Mouse (Mus musculus): ENCODE measurements around the gene Dnah17. TPM values are rescaled to one million over a fixed set of nuclear protein-coding genes. Genes with fewer than 3 reads are reported as not detected.

Gene Dnah17
- total RNA-seq, 1 experiment: 0.40 TPM

GRCm38 (mm10) chr11:117976081-117976582 is 154.3 kb downstream of the Dnah17 start:
- no peak for DNase-seq (ENCODE audit: low read depth, low spot score)
- Histone ChIP-seq H3K9ac (ENCODE audit: insufficient read depth, low read depth, low read length, poor library complexity, severe bottlenecking) (peak overlapping the region; percentile 79), H3K4me1 (ENCODE audit: control insufficient read depth in 2 of 2, insufficient read depth in 2 of 2, low read length in 2 of 2, poor library complexity in 1 of 2) (peaks cover 30 to 47% of the 10 kb centered on the region in 2 experiments), H3K4me3 (ENCODE audit: insufficient read depth in 1 of 2, low read depth in 1 of 2, low read length in 2 of 2, poor library complexity in 1 of 2, severe bottlenecking in 1 of 2) (peak overlapping the region; percentile 25 to 53; a peak in 3 of 4 replicates), H3K36me3 (ENCODE audit: control insufficient read depth, insufficient read depth, low read length, poor library complexity, severe bottlenecking) (no peaks in the 10 kb centered on the region), H3K9me3 (ENCODE audit: control insufficient read depth, insufficient read depth, low read depth, low read length) (no peaks in the 10 kb centered on the region), H3K27ac (ENCODE audit: insufficient read depth, low read depth, low read length, poor library complexity, severe bottlenecking) (peak overlapping the region; percentile 100)
- no peak for TF ChIP-seq CHD2 (IDR thresholded peaks at IDR 0.05; ENCODE audit: low read depth, low read length)
- no peak for TF ChIP-seq ZC3H11A (IDR thresholded peaks at IDR 0.05; ENCODE audit: borderline replicate concordance, low read depth, low read length)
- no peak for TF ChIP-seq ZNF384 (IDR thresholded peaks at IDR 0.05; ENCODE audit: low read depth, low read length)
- no peak for TF ChIP-seq HCFC1 (IDR thresholded peaks at IDR 0.05; ENCODE audit: borderline replicate concordance, insufficient read depth, low read length)
- no peak for TF ChIP-seq MAFK (IDR thresholded peaks at IDR 0.05; ENCODE audit: insufficient read depth, low read depth, low read length)
- in situ Hi-C loops (cut with MboI; ENCODE audit: low sequenced_read_pairs in 2 of 2, unreplicated experiment in 2 of 2): no loop called here

- peak overlapping the region; percentile 25 to 53; a peak in 3 of 4 replicates for H3K4me3 ChIP-seq (ENCODE audit: insufficient read depth in 1 of 2, low read depth in 1 of 2, low read length in 2 of 2, poor library complexity in 1 of 2, severe bottlenecking in 1 of 2)
- peaks cover 32 to 52% of the 10 kb centered on the region in 2 experiments for H3K4me1 ChIP-seq (ENCODE audit: control insufficient read depth in 2 of 2, insufficient read depth in 2 of 2, low read length in 2 of 2, poor library complexity in 1 of 2)
- H3K9me3 ChIP-seq (ENCODE audit: control insufficient read depth, insufficient read depth, low read depth, low read length): no peaks in the 10 kb centered on the region
- in situ Hi-C loops (cut with MboI; ENCODE audit: low sequenced_read_pairs in 2 of 2, unreplicated experiment in 2 of 2): no loop called here
- no peak for TF ChIP-seq ZNF384 (IDR thresholded peaks at IDR 0.05; ENCODE audit: low read depth, low read length)
- TF ChIP-seq CHD2 (IDR thresholded peaks at IDR 0.05; ENCODE audit: low read depth, low read length): peak; percentile 64; the same call in 1 of the 2 replicates
- H3K36me3 ChIP-seq (ENCODE audit: control insufficient read depth, insufficient read depth, low read length, poor library complexity, severe bottlenecking): no peaks in the 10 kb centered on the region
- peak overlapping the region; percentile 57 for H3K9ac ChIP-seq (ENCODE audit: insufficient read depth, low read depth, low read length, poor library complexity, severe bottlenecking)
- peak; percentile 87 for DNase-seq (ENCODE audit: low read depth, low spot score)
- peak overlapping the region; percentile 100 for H3K27ac ChIP-seq (ENCODE audit: insufficient read depth, low read depth, low read length, poor library complexity, severe bottlenecking)
These were observed 155.0 kb downstream of the Dnah17 start for GRCm38 (mm10) chr11:117975211-117975967.

GRCm38 (mm10) chr11:117974327-117975125 is 155.9 kb downstream of the Dnah17 start:
- TF ChIP-seq CHD2 (IDR thresholded peaks at IDR 0.05; ENCODE audit: low read depth, low read length): no peak
- no peak for TF ChIP-seq ZNF384 (IDR thresholded peaks at IDR 0.05; ENCODE audit: low read depth, low read length)
- no peak for TF ChIP-seq MAFK (IDR thresholded peaks at IDR 0.05; ENCODE audit: insufficient read depth, low read depth, low read length)
- TF ChIP-seq HCFC1 (IDR thresholded peaks at IDR 0.05; ENCODE audit: borderline replicate concordance, insufficient read depth, low read length): no peak
- TF ChIP-seq ZC3H11A (IDR thresholded peaks at IDR 0.05; ENCODE audit: borderline replicate concordance, low read depth, low read length): no peak
- Histone ChIP-seq H3K4me1 (ENCODE audit: control insufficient read depth in 2 of 2, insufficient read depth in 2 of 2, low read length in 2 of 2, poor library complexity in 1 of 2) (peaks cover 32 to 53% of the 10 kb centered on the region in 2 experiments), H3K27ac (ENCODE audit: insufficient read depth, low read depth, low read length, poor library complexity, severe bottlenecking) (peak overlapping the region; percentile 93), H3K4me3 (ENCODE audit: insufficient read depth in 1 of 2, low read depth in 1 of 2, low read length in 2 of 2, poor library complexity in 1 of 2, severe bottlenecking in 1 of 2) (no peak overlapping the region), H3K9me3 (ENCODE audit: control insufficient read depth, insufficient read depth, low read depth, low read length) (no peaks in the 10 kb centered on the region), H3K36me3 (ENCODE audit: control insufficient read depth, insufficient read depth, low read length, poor library complexity, severe bottlenecking) (no peaks in the 10 kb centered on the region), H3K9ac (ENCODE audit: insufficient read depth, low read depth, low read length, poor library complexity, severe bottlenecking) (peak overlapping the region; percentile 34)
- no peak for DNase-seq (ENCODE audit: low read depth, low spot score)
- in situ Hi-C loops (cut with MboI; ENCODE audit: low sequenced_read_pairs in 2 of 2, unreplicated experiment in 2 of 2): no loop called here

GRCm38 (mm10) chr11:117973569-117973968 is 156.9 kb downstream of the Dnah17 start:
- Histone ChIP-seq H3K9ac (ENCODE audit: insufficient read depth, low read depth, low read length, poor library complexity, severe bottlenecking) (no peak overlapping the region; the same call in 1 of the 2 replicates), H3K36me3 (ENCODE audit: control insufficient read depth, insufficient read depth, low read length, poor library complexity, severe bottlenecking) (no peaks in the 10 kb centered on the region), H3K27ac (ENCODE audit: insufficient read depth, low read depth, low read length, poor library complexity, severe bottlenecking) (peak overlapping the region; percentile 93; the same call in 1 of the 2 replicates), H3K4me1 (ENCODE audit: control insufficient read depth in 2 of 2, insufficient read depth in 2 of 2, low read length in 2 of 2, poor library complexity in 1 of 2) (peaks cover 32 to 46% of the 10 kb centered on the region in 2 experiments), H3K9me3 (ENCODE audit: control insufficient read depth, insufficient read depth, low read depth, low read length) (no peaks in the 10 kb centered on the region), H3K4me3 (ENCODE audit: insufficient read depth in 1 of 2, low read depth in 1 of 2, low read length in 2 of 2, poor library complexity in 1 of 2, severe bottlenecking in 1 of 2) (no peak overlapping the region)
- DNase-seq (ENCODE audit: low read depth, low spot score): no peak
- TF ChIP-seq ZNF384 (IDR thresholded peaks at IDR 0.05; ENCODE audit: low read depth, low read length): no peak
- no peak for TF ChIP-seq HCFC1 (IDR thresholded peaks at IDR 0.05; ENCODE audit: borderline replicate concordance, insufficient read depth, low read length)
- no peak for TF ChIP-seq ZC3H11A (IDR thresholded peaks at IDR 0.05; ENCODE audit: borderline replicate concordance, low read depth, low read length)
- no peak for TF ChIP-seq CHD2 (IDR thresholded peaks at IDR 0.05; ENCODE audit: low read depth, low read length)
- TF ChIP-seq MAFK (IDR thresholded peaks at IDR 0.05; ENCODE audit: insufficient read depth, low read depth, low read length): no peak
- in situ Hi-C loops (cut with MboI; ENCODE audit: low sequenced_read_pairs in 2 of 2, unreplicated experiment in 2 of 2): no loop called here

All from ES-E14 (cell line).